In genomic region chr4:41630196-41630595, GRCm38 (mm10) we compare ENCODE assay signal across 14 mouse cellular contexts. TPM values are rescaled to one million over a fixed set of nuclear protein-coding genes. Genes with fewer than 3 reads are reported as not detected.
DNase-seq lines count a peak whose midpoint lies in the region; ATAC-seq lines count a peak whose summit lies in the region.
"Had no signal": no experiment of that assay in that cellular context is flagged by ENCODE, and none has a peak within 500 bp of the region (broad histone marks: within the 10 kb centered on the region; RNA-seq: fewer than 3 reads in every experiment).

No protein-coding gene starts in this region.

- H3K9ac ChIP-seq in hindbrain, embryonic 16.5 days (ENCODE audit: low read depth, low read length), result no peak overlapping the region
- no peak overlapping the region for H3K9ac ChIP-seq in liver, embryonic 13.5 days
- H3K9ac ChIP-seq in midbrain, embryonic 13.5 days (replicated peaks), result no peak overlapping the region
- H3K9ac ChIP-seq: hindbrain, embryonic 12.5 days; limb, embryonic 12.5 days had no signal

- H3K27ac ChIP-seq in hindbrain, embryonic 10.5 days, result peak overlapping the region; percentile 41
- H3K27ac ChIP-seq in hindbrain, embryonic 16.5 days (ENCODE audit: low read depth, low read length), result no peak overlapping the region
- peak overlapping the region; percentile 55 for H3K27ac ChIP-seq in embryonic facial prominence, embryonic 10.5 days (replicated peaks)
- H3K27ac ChIP-seq in liver, embryonic 13.5 days, result no peak overlapping the region
- peak overlapping the region; percentile 21; the same call in 1 of the 2 replicates for H3K27ac ChIP-seq in midbrain, embryonic 13.5 days
- H3K27ac ChIP-seq: limb, embryonic 12.5 days had no signal

- no peaks in the 10 kb centered on the region for H3K9me3 ChIP-seq in hindbrain, embryonic 10.5 days
- H3K9me3 ChIP-seq in hindbrain, embryonic 16.5 days (ENCODE audit: control insufficient read depth, low read length), result no peaks in the 10 kb centered on the region
- no peaks in the 10 kb centered on the region for H3K9me3 ChIP-seq in embryonic facial prominence, embryonic 10.5 days
- H3K9me3 ChIP-seq in liver, embryonic 13.5 days (replicated peaks), result no peaks in the 10 kb centered on the region
- no peaks in the 10 kb centered on the region for H3K9me3 ChIP-seq in midbrain, embryonic 13.5 days
- H3K9me3 ChIP-seq: hindbrain, embryonic 12.5 days; limb, embryonic 12.5 days had no signal

- no peaks in the 10 kb centered on the region for H3K36me3 ChIP-seq in hindbrain, embryonic 10.5 days
- H3K36me3 ChIP-seq in hindbrain, embryonic 16.5 days (ENCODE audit: control insufficient read depth, insufficient read depth, low read length), result no peaks in the 10 kb centered on the region
- H3K36me3 ChIP-seq in embryonic facial prominence, embryonic 10.5 days (replicated peaks), result no peaks in the 10 kb centered on the region
- no peaks in the 10 kb centered on the region for H3K36me3 ChIP-seq in liver, embryonic 13.5 days
- H3K36me3 ChIP-seq in midbrain, embryonic 13.5 days, result no peaks in the 10 kb centered on the region
- H3K36me3 ChIP-seq: hindbrain, embryonic 12.5 days; limb, embryonic 12.5 days had no signal

- 31% methylated on average over 6 of the region's 6 CpGs for WGBS in hindbrain, embryonic 10.5 days
- WGBS in hindbrain, embryonic 16.5 days, result 41% methylated on average over 6 of the region's 6 CpGs
- WGBS in embryonic facial prominence, embryonic 10.5 days, result 19% methylated on average over 6 of the region's 6 CpGs
- WGBS in liver, embryonic 13.5 days (ENCODE audit: insufficient replicate concordance), result 52% methylated on average over 6 of the region's 6 CpGs
- WGBS in midbrain, embryonic 13.5 days, result 26% methylated on average over 6 of the region's 6 CpGs

- H3K27me3 ChIP-seq in hindbrain, embryonic 10.5 days (ENCODE audit: insufficient read depth, poor library complexity, severe bottlenecking), result peaks cover 62% of the 10 kb centered on the region
- no peaks in the 10 kb centered on the region for H3K27me3 ChIP-seq in hindbrain, embryonic 16.5 days (replicated peaks; ENCODE audit: control insufficient read depth, insufficient read depth, low read length)
- peaks cover 63% of the 10 kb centered on the region for H3K27me3 ChIP-seq in embryonic facial prominence, embryonic 10.5 days (replicated peaks; ENCODE audit: low read depth, poor library complexity, severe bottlenecking)
- H3K27me3 ChIP-seq in liver, embryonic 13.5 days, result peaks cover 7% of the 10 kb centered on the region
- H3K27me3 ChIP-seq in midbrain, embryonic 13.5 days, result peaks cover 11% of the 10 kb centered on the region
- H3K27me3 ChIP-seq: hindbrain, embryonic 12.5 days had no signal

- DNase-seq in hindbrain, embryonic 10.5 days (ENCODE audit: low spot score), result no peak
- DNase-seq in embryonic facial prominence, embryonic 10.5 days (ENCODE audit: low spot score), result no peak
- DNase-seq in liver, embryonic 13.5 days, result no peak
- no peak for DNase-seq in spleen, adult 12 weeks (ENCODE audit: low spot score)
- no peak for DNase-seq in kidney, adult 18-20 months
- DNase-seq: cerebellum, adult 11-12 months; kidney, postnatal 10 days; right cerebral cortex, postnatal 14 days had no signal

- H3K4me2 ChIP-seq in hindbrain, embryonic 16.5 days (ENCODE audit: low read length), result no peak overlapping the region
- 0 out of 2 replicates have a peak overlapping the region, but pooled peaks have one; percentile 6 for H3K4me2 ChIP-seq in liver, embryonic 13.5 days
- no peak overlapping the region for H3K4me2 ChIP-seq in midbrain, embryonic 13.5 days (replicated peaks)
- H3K4me2 ChIP-seq: hindbrain, embryonic 12.5 days; limb, embryonic 12.5 days had no signal

- no peak overlapping the region for H3K4me3 ChIP-seq in hindbrain, embryonic 10.5 days
- H3K4me3 ChIP-seq in hindbrain, embryonic 16.5 days (ENCODE audit: low read length), result no peak overlapping the region
- H3K4me3 ChIP-seq in embryonic facial prominence, embryonic 10.5 days, result no peak overlapping the region
- H3K4me3 ChIP-seq in liver, embryonic 13.5 days (replicated peaks), result no peak overlapping the region
- H3K4me3 ChIP-seq in midbrain, embryonic 13.5 days (replicated peaks), result no peak overlapping the region
- H3K4me3 ChIP-seq: hindbrain, embryonic 12.5 days; limb, embryonic 12.5 days had no signal

- peaks cover 88% of the 10 kb centered on the region for H3K4me1 ChIP-seq in hindbrain, embryonic 10.5 days (replicated peaks)
- peaks cover 27% of the 10 kb centered on the region for H3K4me1 ChIP-seq in hindbrain, embryonic 16.5 days (ENCODE audit: control insufficient read depth, insufficient read depth, low read depth, low read length)
- H3K4me1 ChIP-seq in embryonic facial prominence, embryonic 10.5 days, result peaks cover 88% of the 10 kb centered on the region
- H3K4me1 ChIP-seq in liver, embryonic 13.5 days (replicated peaks), result peaks cover 34% of the 10 kb centered on the region
- H3K4me1 ChIP-seq in midbrain, embryonic 13.5 days (replicated peaks), result peaks cover 78% of the 10 kb centered on the region

- no peak for ATAC-seq in hindbrain, embryonic 16.5 days
- ATAC-seq in liver, embryonic 13.5 days (ENCODE audit: low read depth), result peak; percentile 78
- ATAC-seq in midbrain, embryonic 13.5 days, result 0 out of 2 replicates have a peak, but pooled peaks have one; percentile 10
- ATAC-seq in monocyte, adult 5-6 weeks (replicated peaks; ENCODE audit: insufficient number of reproducible peaks, low FRiP score, low TSS enrichment, poor library complexity, severe bottlenecking), result no peak

RNA-seq across cellular contexts. Expression of gene Enho, which starts 9.9 kb away (rescaled TPM):
- 27.3 and 50.9 TPM in 2 replicates for polyA plus RNA-seq in hindbrain, embryonic 10.5 days (2016; fragmentation: Nextera tagmentation; extraction: Ambion mirVana)
- 115 and 117 TPM in 2 replicates for polyA plus RNA-seq in hindbrain, embryonic 16.5 days (2015; fragmentation: Nextera tagmentation; extraction: Ambion mirVana)
- polyA plus RNA-seq in embryonic facial prominence, embryonic 10.5 days (2016; fragmentation: Nextera tagmentation; extraction: Ambion mirVana), result 19.3 and 19.8 TPM in 2 replicates
- 1.2 and 1.5 TPM in 2 replicates for polyA plus RNA-seq in liver, embryonic 13.5 days (2015; fragmentation: Nextera tagmentation; extraction: Ambion mirVana)
- polyA plus RNA-seq in midbrain, embryonic 13.5 days (2015; fragmentation: Nextera tagmentation; extraction: Ambion mirVana), result 81.6 and 92.1 TPM in 2 replicates
- total RNA-seq in monocyte, adult 5-6 weeks (2017), result 0.49 to 0.75 TPM in 2 of 3 replicates, not detected in the other
- total RNA-seq: neutrophil, adult 5-6 weeks had no signal

Comparison
In these comparisons a context has a peak if more than half of its experiments do, and no peak if none do; other contexts are left out.
1. H3K27ac ChIP-seq: peak in hindbrain, embryonic 10.5 days (single experiment), embryonic facial prominence, embryonic 10.5 days (single experiment) and midbrain, embryonic 13.5 days (single experiment); none in hindbrain, embryonic 16.5 days (single experiment) and liver, embryonic 13.5 days (single experiment).
2. ATAC-seq: peak in liver, embryonic 13.5 days (single experiment) and midbrain, embryonic 13.5 days (single experiment); none in hindbrain, embryonic 16.5 days (single experiment) and monocyte, adult 5-6 weeks (single experiment).